8 mouse cellular contexts compared by ENCODE assay signal in the genomic region with DNA sequence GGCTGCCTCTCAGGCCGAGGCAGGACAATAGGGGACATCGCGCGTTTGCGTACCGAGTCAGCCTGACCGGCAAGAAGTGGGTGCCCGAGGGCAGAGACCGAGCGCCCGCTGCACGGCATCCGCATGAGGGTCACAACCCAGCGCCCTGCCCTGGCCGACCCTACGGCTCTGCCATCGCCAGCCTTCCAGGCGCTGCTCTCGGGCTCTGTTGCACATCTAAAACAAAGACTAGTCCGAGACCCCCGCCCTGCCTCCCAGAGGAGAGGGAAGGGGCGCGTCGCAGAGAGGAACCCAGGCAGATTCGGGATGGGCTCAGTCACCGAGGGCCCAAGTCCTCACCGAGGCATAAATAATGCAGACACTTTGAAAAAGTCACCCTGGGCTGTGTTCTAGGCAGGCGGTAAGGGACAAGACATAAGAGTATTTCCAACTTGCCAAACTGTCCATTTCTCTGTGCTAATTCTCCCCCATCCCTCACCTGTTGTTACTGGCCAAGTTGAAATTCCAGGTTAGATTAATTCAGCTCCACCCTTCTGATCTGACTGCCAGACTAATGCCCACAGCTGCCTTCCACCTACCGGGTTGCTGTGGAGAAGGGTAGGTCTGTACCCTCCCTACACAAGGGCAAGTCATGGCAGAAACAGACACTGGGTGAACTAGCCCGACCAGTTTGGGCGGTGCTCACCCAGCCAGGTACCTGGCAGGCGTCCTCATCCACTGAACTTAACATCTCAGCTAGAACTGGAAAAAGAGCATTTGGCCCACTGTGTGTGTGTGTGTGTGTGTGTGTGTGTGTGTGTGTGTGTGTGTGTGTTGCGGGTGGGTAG. TPM values are rescaled to one million over a fixed set of nuclear protein-coding genes. Genes with fewer than 3 reads are reported as not detected.
DNase-seq lines count a peak whose midpoint lies in the region; ATAC-seq lines count a peak whose summit lies in the region.

No protein-coding gene starts in this region.

- H3K4me3 ChIP-seq in heart, embryonic 16.5 days (ENCODE audit: low read length) = peak overlapping the region; percentile 82
- H3K4me3 ChIP-seq in embryonic facial prominence, embryonic 11.5 days (ENCODE audit: low read depth, low read length) = peak overlapping the region; percentile 87
- peak overlapping the region; percentile 85 for H3K4me3 ChIP-seq in lung, embryonic 16.5 days (ENCODE audit: low read length)
- peak overlapping the region; percentile 87 for H3K4me3 ChIP-seq in stomach, embryonic 16.5 days (replicated peaks; ENCODE audit: low read length)

- H3K4me1 ChIP-seq in heart, embryonic 16.5 days (ENCODE audit: control insufficient read depth, insufficient read depth, low read length) = peaks cover 35% of the 10 kb centered on the region
- peaks cover 11% of the 10 kb centered on the region for H3K4me1 ChIP-seq in embryonic facial prominence, embryonic 11.5 days (ENCODE audit: control insufficient read depth, insufficient read depth, low read length)
- H3K4me1 ChIP-seq in lung, embryonic 16.5 days (replicated peaks; ENCODE audit: control insufficient read depth, insufficient read depth, low read length) = peaks cover 52% of the 10 kb centered on the region
- H3K4me1 ChIP-seq in stomach, embryonic 16.5 days (ENCODE audit: control insufficient read depth, insufficient read depth, low read length) = peaks cover 54% of the 10 kb centered on the region

- H3K27me3 ChIP-seq in heart, embryonic 16.5 days (ENCODE audit: control insufficient read depth, insufficient read depth, low read length) = no peaks in the 10 kb centered on the region
- no peaks in the 10 kb centered on the region for H3K27me3 ChIP-seq in embryonic facial prominence, embryonic 11.5 days (ENCODE audit: control insufficient read depth, insufficient read depth, low read length)
- H3K27me3 ChIP-seq in lung, embryonic 16.5 days (ENCODE audit: control insufficient read depth, insufficient read depth, low read depth, low read length) = no peaks in the 10 kb centered on the region
- H3K27me3 ChIP-seq in stomach, embryonic 16.5 days (ENCODE audit: control insufficient read depth, insufficient read depth, low read length) = no peaks in the 10 kb centered on the region

- H3K9ac ChIP-seq in heart, embryonic 16.5 days (ENCODE audit: low read length) = peak overlapping the region; percentile 93
- peak overlapping the region; percentile 96 for H3K9ac ChIP-seq in embryonic facial prominence, embryonic 11.5 days (replicated peaks; ENCODE audit: low read length)
- H3K9ac ChIP-seq in lung, embryonic 16.5 days (ENCODE audit: low read length) = peak overlapping the region; percentile 91
- peak overlapping the region; percentile 96 for H3K9ac ChIP-seq in stomach, embryonic 16.5 days (ENCODE audit: low read length)

- WGBS in heart, embryonic 16.5 days = 8% methylated on average over 33 of the region's 33 CpGs
- 4% methylated on average over 33 of the region's 33 CpGs for WGBS in embryonic facial prominence, embryonic 11.5 days
- WGBS in lung, embryonic 16.5 days = 8% methylated on average over 27 of the region's 33 CpGs
- WGBS in stomach, embryonic 16.5 days = 4% methylated on average over 33 of the region's 33 CpGs

- peak overlapping the region; percentile 94 for H3K4me2 ChIP-seq in heart, embryonic 16.5 days (ENCODE audit: low read depth, low read length)
- H3K4me2 ChIP-seq in embryonic facial prominence, embryonic 11.5 days (ENCODE audit: low read depth, low read length) = peak overlapping the region; percentile 94
- H3K4me2 ChIP-seq in lung, embryonic 16.5 days (ENCODE audit: low read depth, low read length) = peak overlapping the region; percentile 94
- H3K4me2 ChIP-seq in stomach, embryonic 16.5 days (ENCODE audit: low read depth, low read length) = peak overlapping the region; percentile 95

- intact Hi-C loops in left cerebral cortex, postnatal 25 days (cut with DNase I) = loop anchor here (5.0 kb wide), 1 partner anchor 50 kb away; the partner anchor contains the start of gene Dguok

- no peak for DNase-seq in heart, adult 9 months (ENCODE audit: low spot score in 2 of 2)
- peak; percentile 62 for DNase-seq in embryonic facial prominence, embryonic 11.5 days (ENCODE audit: low spot score)
- DNase-seq in kidney, adult 18-20 months = peak; percentile 74
- no peak for DNase-seq in layer of hippocampus, postnatal 25 days (ENCODE audit: extremely low spot score in 1 of 2, low spot score in 1 of 2)
- DNase-seq in left cerebral cortex, postnatal 25 days (ENCODE audit: low spot score in 2 of 2) = no peak

- H3K9me3 ChIP-seq in heart, embryonic 16.5 days (replicated peaks; ENCODE audit: control insufficient read depth, low read length) = no peaks in the 10 kb centered on the region
- no peaks in the 10 kb centered on the region for H3K9me3 ChIP-seq in embryonic facial prominence, embryonic 11.5 days (replicated peaks; ENCODE audit: control insufficient read depth, low read length)
- H3K9me3 ChIP-seq in lung, embryonic 16.5 days (ENCODE audit: control insufficient read depth, low read length) = no peaks in the 10 kb centered on the region
- H3K9me3 ChIP-seq in stomach, embryonic 16.5 days (replicated peaks; ENCODE audit: control insufficient read depth, low read length) = no peaks in the 10 kb centered on the region

- H3K27ac ChIP-seq in heart, embryonic 16.5 days (ENCODE audit: low read length) = peak overlapping the region; percentile 93
- H3K27ac ChIP-seq in embryonic facial prominence, embryonic 11.5 days (replicated peaks; ENCODE audit: low read depth, low read length) = peak overlapping the region; percentile 96
- peak overlapping the region; percentile 98 for H3K27ac ChIP-seq in lung, embryonic 16.5 days (ENCODE audit: low read length)
- H3K27ac ChIP-seq in stomach, embryonic 16.5 days (ENCODE audit: low read length) = peak overlapping the region; percentile 98

- no peaks in the 10 kb centered on the region for H3K36me3 ChIP-seq in heart, embryonic 16.5 days (ENCODE audit: control insufficient read depth, insufficient read depth)
- no peaks in the 10 kb centered on the region for H3K36me3 ChIP-seq in embryonic facial prominence, embryonic 11.5 days (replicated peaks; ENCODE audit: control insufficient read depth, insufficient read depth, low read depth, low read length)
- peaks cover 2% of the 10 kb centered on the region; the same call in 1 of the 2 replicates for H3K36me3 ChIP-seq in lung, embryonic 16.5 days (ENCODE audit: control insufficient read depth, insufficient read depth, low read length)
- no peaks in the 10 kb centered on the region for H3K36me3 ChIP-seq in stomach, embryonic 16.5 days (ENCODE audit: control insufficient read depth, insufficient read depth, low read length)

- peak; percentile 32 for ATAC-seq in heart, embryonic 16.5 days (replicated peaks; ENCODE audit: extremely low read depth, insufficient read depth, low FRiP score)
- 0 out of 2 replicates have a peak, but pooled peaks have one; percentile 1 for ATAC-seq in embryonic facial prominence, embryonic 11.5 days (replicated peaks; ENCODE audit: insufficient number of reproducible peaks, low FRiP score, low TSS enrichment, low read depth)
- ATAC-seq in lung, embryonic 16.5 days (ENCODE audit: low read depth) = peak; percentile 67
- ATAC-seq in stomach, embryonic 16.5 days (ENCODE audit: insufficient read depth, low FRiP score) = peak; percentile 69

RNA-seq across cellular contexts. Expression of gene Tet3, which starts 1.7 kb away (rescaled TPM):
- 29.0 and 29.3 TPM in 2 replicates for polyA plus RNA-seq in heart, embryonic 16.5 days (2015; fragmentation: Nextera tagmentation; extraction: Ambion mirVana)
- polyA plus RNA-seq in embryonic facial prominence, embryonic 11.5 days (2014; fragmentation: Nextera tagmentation; extraction: Ambion mirVana) = 24.3 and 27.9 TPM in 2 replicates
- 43.8 and 47.1 TPM in 2 replicates for polyA plus RNA-seq in lung, embryonic 16.5 days (2015; fragmentation: Nextera tagmentation; extraction: Ambion mirVana)
- 34.5 and 44.2 TPM in 2 replicates for polyA plus RNA-seq in stomach, embryonic 16.5 days (2015; fragmentation: Nextera tagmentation; extraction: Ambion mirVana)
- 10 to 100 TPM; 69.2 to 83.9 TPM for total RNA-seq in layer of hippocampus, postnatal 25 days (2021)
- total RNA-seq in left cerebral cortex, postnatal 25 days (2021) = 10 to 100 TPM; 86.4 to 87.3 TPM

RNA-seq across cellular contexts. Expression of gene Dguok, which starts 49.6 kb away (rescaled TPM):
- polyA plus RNA-seq in heart, embryonic 16.5 days (2015; fragmentation: Nextera tagmentation; extraction: Ambion mirVana) = 57.6 and 58.2 TPM in 2 replicates
- 56.1 and 66.2 TPM in 2 replicates for polyA plus RNA-seq in embryonic facial prominence, embryonic 11.5 days (2014; fragmentation: Nextera tagmentation; extraction: Ambion mirVana)
- 78.3 and 87.0 TPM in 2 replicates for polyA plus RNA-seq in lung, embryonic 16.5 days (2015; fragmentation: Nextera tagmentation; extraction: Ambion mirVana)
- 69.5 and 79.1 TPM in 2 replicates for polyA plus RNA-seq in stomach, embryonic 16.5 days (2015; fragmentation: Nextera tagmentation; extraction: Ambion mirVana)
- 10 to 100 TPM; 29.2 to 32.0 TPM for total RNA-seq in layer of hippocampus, postnatal 25 days (2021)
- 10 to 100 TPM; 23.3 to 25.3 TPM for total RNA-seq in left cerebral cortex, postnatal 25 days (2021)

Comparison
In these comparisons a context has a peak if more than half of its experiments do, and no peak if none do; other contexts are left out.
1. ATAC-seq: peak in every context shown above with its lines; median percentile 69 in stomach, embryonic 16.5 days; 67 in lung, embryonic 16.5 days; 32 in heart, embryonic 16.5 days; 1 in embryonic facial prominence, embryonic 11.5 days.
2. DNase-seq: peak in embryonic facial prominence, embryonic 11.5 days (single experiment) and kidney, adult 18-20 months (single experiment); none in heart, adult 9 months (0 of 2), layer of hippocampus, postnatal 25 days (0 of 2) and left cerebral cortex, postnatal 25 days (0 of 2).
3. Peak in every context shown above with its lines, with median percentiles within 50 percentile points of each other: H3K27ac ChIP-seq, H3K4me2 ChIP-seq, H3K4me3 ChIP-seq and H3K9ac ChIP-seq.